Mouse (Mus musculus) limb, embryonic 13.5 days (tissue): ENCODE data around the gene Ing5. TPM values are rescaled to one million over a fixed set of nuclear protein-coding genes. Genes with fewer than 3 reads are reported as not detected.
"Not testable (repeated sequence)": the region's sequence is repeated elsewhere in the genome, so short reads cannot be mapped to it uniquely, and the experiment has no call there.

ENCODE experiments used
- ATAC-seq: fragments of 200-750 bp; cut with Nextera tagmentation; 2 replicates; pipeline ENCODE4 v1.8.0; 2017; ENCODE audit warnings: low read depth, moderate number of reproducible peaks, moderate TSS enrichment; ENCODE audit not compliant: low FRiP score
- H3K27ac ChIP-seq: fragments of 300-500 bp; sonication (generic); 2 replicates; pipeline ENCODE4 v1.5.1; 2015; ENCODE audit warnings: inconsistent platforms, mild to moderate bottlenecking, moderate library complexity
- H3K27me3 ChIP-seq: fragments of 300-500 bp; sonication (generic); 2 replicates; pipeline ENCODE4 v1.6.1; 2015; ENCODE audit warnings: mild to moderate bottlenecking, inconsistent platforms
- H3K36me3 ChIP-seq: fragments of 300-500 bp; sonication (generic); 2 replicates; pipeline ENCODE4 v1.6.1; 2015; ENCODE audit warnings: inconsistent platforms, mild to moderate bottlenecking, moderate library complexity
- H3K4me1 ChIP-seq: fragments of 300-500 bp; sonication (generic); 2 replicates; pipeline ENCODE4 v1.6.1; 2015; ENCODE audit warnings: inconsistent platforms
- H3K4me2 ChIP-seq: fragments of 300-500 bp; sonication (generic); replicated peaks from 2 replicates; pipeline ENCODE4 v1.6.1; 2015; ENCODE audit warnings: inconsistent platforms, mild to moderate bottlenecking, moderate library complexity
- H3K4me3 ChIP-seq: fragments of 300-500 bp; sonication (generic); 2 replicates; pipeline ENCODE4 v1.5.1; 2015; ENCODE audit warnings: moderate library complexity, mild to moderate bottlenecking, inconsistent platforms
- H3K9ac ChIP-seq: fragments of 300-500 bp; sonication (generic); 2 replicates; pipeline ENCODE4 v1.6.1; 2015; ENCODE audit warnings: mild to moderate bottlenecking, inconsistent platforms
- H3K9me3 ChIP-seq: fragments of 300-500 bp; sonication (generic); 2 replicates; pipeline ENCODE4 v1.6.1; 2016; ENCODE audit warnings: inconsistent platforms
- WGBS: fragments of 180-500 bp; shearing (Covaris S2); methylation state at CpG from one replicate; pipeline ENCODE4 v1.1.7; 2015; 5-methylcytosine and 5-hydroxymethylcytosine counted together
- polyA plus RNA-seq: library from polyadenylated mRNA; unstranded; fragments of >200 nt; fragmentation: Nextera tagmentation; extraction: Ambion mirVana; gene quantifications from 2 replicates; pipeline ENCODE4 v1.2.1, GENCODE M21; 2015

Ing5 gene
- polyA plus RNA-seq, 1 experiment from 2014 or later, result 15.6 TPM

DNA sequence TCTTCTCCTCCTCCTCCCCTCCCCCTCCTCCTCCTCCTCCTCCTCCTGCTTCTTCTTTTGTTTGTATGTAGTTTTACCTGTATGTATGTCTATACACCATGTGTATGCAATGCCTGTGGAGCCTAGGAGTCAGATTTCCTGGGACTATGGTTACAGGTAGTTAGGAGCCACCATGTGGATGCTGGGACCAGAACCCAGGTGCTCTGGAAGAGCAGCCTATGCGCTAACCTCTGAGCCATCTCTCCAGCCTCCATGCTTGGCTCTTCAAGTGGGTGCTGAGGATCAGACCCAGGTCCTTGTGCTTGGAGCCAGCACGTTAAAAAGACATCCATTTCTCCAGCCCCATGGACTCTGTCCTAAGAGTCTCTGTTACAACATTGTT lies 32.8 kb downstream of the Ing5 start:
- Histone ChIP-seq H3K36me3 (peaks cover 27% of the 10 kb centered on the region), H3K9me3 (no peaks in the 10 kb centered on the region), H3K4me1 (no peaks in the 10 kb centered on the region), H3K4me2 (no peak overlapping the region), H3K27me3 (no peaks in the 10 kb centered on the region), H3K4me3 (no peak overlapping the region), H3K9ac (no peak overlapping the region), H3K27ac (no peak overlapping the region)
- ATAC-seq, result no peak
- WGBS, result 92% methylated on average over 2 of the region's 2 CpGs

DNA sequence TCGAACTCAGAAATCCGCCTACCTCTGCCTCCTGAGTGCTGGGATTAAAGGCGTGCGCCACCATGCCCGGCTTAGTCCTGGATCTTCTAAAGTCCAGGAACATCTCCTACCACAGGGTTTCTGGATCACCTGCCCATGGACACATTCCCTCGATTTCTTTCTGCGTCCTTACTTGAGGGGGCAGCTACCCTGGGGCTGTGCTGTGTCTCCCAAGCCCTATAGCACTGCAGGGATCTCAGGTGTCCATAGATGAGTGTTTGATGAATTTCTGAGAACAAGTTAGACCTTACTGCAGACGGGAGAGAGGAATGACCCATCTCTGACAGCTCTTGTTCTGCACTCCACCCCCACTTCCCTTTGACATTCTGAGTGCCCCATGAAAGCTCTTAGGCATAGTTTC lies 33.6 kb downstream of the Ing5 start:
- no peaks in the 10 kb centered on the region for H3K9me3 ChIP-seq
- H3K4me3 ChIP-seq, result no peak overlapping the region
- H3K4me1 ChIP-seq, result no peaks in the 10 kb centered on the region
- H3K27ac ChIP-seq, result no peak overlapping the region
- no peak for ATAC-seq
- no peaks in the 10 kb centered on the region for H3K27me3 ChIP-seq
- H3K4me2 ChIP-seq, result no peak overlapping the region
- 93% methylated on average over 8 of the region's 8 CpGs for WGBS
- H3K36me3 ChIP-seq, result peaks cover 27% of the 10 kb centered on the region
- H3K9ac ChIP-seq, result no peak overlapping the region

DNA sequence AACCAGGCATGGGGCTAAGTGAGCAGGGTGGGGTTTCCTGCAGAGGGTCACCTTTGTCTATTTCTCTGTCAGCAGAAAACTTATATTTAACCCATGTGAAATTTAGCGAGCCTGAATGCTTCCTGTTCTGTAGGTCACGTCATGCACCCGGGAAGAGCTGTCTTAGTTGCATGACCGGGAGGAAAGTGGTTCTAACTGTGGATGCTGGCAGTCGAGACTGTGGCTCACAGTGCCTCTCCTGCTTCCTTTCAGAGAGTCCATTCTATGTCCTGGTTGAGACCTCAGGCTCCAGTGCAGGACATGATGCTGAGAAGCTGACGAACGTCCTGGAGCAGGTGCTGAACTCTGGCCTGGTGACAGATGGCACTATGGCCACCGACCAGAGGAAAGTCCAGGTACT lies 34.8 kb downstream of the Ing5 start:
- not testable (repeated sequence) for H3K27me3 ChIP-seq, H3K4me3 ChIP-seq, H3K9ac ChIP-seq, ATAC-seq, H3K27ac ChIP-seq, H3K9me3 ChIP-seq, H3K4me2 ChIP-seq, H3K4me1 ChIP-seq
- peaks cover 27% of the 10 kb centered on the region for H3K36me3 ChIP-seq
- 91% methylated on average over 8 of the region's 8 CpGs for WGBS

DNA sequence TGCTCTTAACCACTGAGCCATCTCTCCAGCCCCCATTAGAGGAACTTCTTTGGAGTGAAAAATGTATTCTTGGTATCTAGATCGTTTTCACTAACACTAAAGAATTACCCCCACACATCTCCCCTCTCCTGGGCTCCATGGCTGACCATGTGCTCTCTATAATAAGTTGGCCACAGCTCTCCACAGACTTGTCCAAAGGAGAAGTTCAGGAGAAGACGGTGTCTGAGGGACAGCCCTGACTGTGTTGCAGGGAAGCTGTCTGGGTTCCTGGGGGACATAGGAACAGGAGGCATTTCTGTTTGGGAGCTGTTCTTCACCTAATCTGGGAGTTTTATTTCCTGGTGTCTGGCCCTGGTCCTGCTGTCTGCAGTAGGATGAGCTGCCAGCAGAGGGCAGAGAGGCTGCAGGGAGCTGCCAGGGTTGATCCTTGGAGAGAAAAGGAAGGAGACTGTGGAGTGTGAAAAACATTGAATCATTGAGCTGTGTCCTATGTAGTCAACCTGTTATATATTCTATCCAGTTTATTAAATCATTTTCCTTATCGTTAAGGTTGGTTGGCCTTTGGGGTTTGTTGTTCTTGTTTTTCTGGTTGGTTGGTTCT lies 42.1 kb downstream of the Ing5 start:
- H3K4me3 ChIP-seq, H3K36me3 ChIP-seq, H3K4me1 ChIP-seq, H3K27ac ChIP-seq, H3K9ac ChIP-seq, H3K4me2 ChIP-seq, H3K9me3 ChIP-seq, H3K27me3 ChIP-seq, ATAC-seq: not testable (repeated sequence)
- 74% methylated on average over 3 of the region's 3 CpGs for WGBS

GRCm38 (mm10) chr1:93855790-93856189 lies 52.0 kb downstream of the Ing5 start:
- H3K36me3 ChIP-seq, H3K9ac ChIP-seq, H3K27ac ChIP-seq, ATAC-seq, H3K4me2 ChIP-seq, H3K27me3 ChIP-seq, H3K4me3 ChIP-seq, H3K4me1 ChIP-seq, H3K9me3 ChIP-seq: not testable (repeated sequence)
- 75% methylated on average over 4 of the region's 4 CpGs for WGBS

DNA sequence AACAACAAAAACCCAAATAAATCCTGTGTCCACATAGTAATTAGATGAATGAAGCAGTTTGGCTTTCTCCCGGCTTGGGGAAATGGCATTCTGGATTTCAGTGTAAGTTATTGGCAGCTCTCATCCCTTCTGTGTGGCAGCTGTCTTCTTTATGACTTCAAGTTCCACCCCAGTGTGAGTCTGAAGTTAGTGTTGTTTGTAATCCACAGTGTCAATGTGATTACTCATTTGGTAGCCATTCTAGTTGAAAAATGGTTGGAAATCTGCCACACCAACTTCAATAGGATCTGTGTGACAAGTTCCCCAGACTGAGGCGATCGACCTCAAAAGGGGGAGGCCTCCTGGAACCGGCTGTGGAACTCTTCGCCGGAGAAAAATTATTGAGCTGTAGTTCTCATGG lies 53.6 kb downstream of the Ing5 start:
- no peaks in the 10 kb centered on the region for H3K27me3 ChIP-seq
- no peak for ATAC-seq
- no peak overlapping the region for H3K9ac ChIP-seq
- no peaks in the 10 kb centered on the region for H3K36me3 ChIP-seq
- no peaks in the 10 kb centered on the region for H3K4me1 ChIP-seq
- no peak overlapping the region for H3K27ac ChIP-seq
- 81% methylated on average over 6 of the region's 6 CpGs for WGBS
- H3K4me2 ChIP-seq, result no peak overlapping the region
- no peak overlapping the region for H3K4me3 ChIP-seq
- H3K9me3 ChIP-seq, result no peaks in the 10 kb centered on the region

GRCm38 (mm10) chr1:93857991-93858390 lies 54.2 kb downstream of the Ing5 start:
- Histone ChIP-seq H3K9ac (no peak overlapping the region), H3K9me3 (no peaks in the 10 kb centered on the region), H3K4me2 (no peak overlapping the region), H3K36me3 (no peaks in the 10 kb centered on the region), H3K27me3 (no peaks in the 10 kb centered on the region), H3K4me3 (no peak overlapping the region), H3K4me1 (no peaks in the 10 kb centered on the region), H3K27ac (no peak overlapping the region)
- no peak for ATAC-seq
- 93% methylated on average over 3 of the region's 3 CpGs for WGBS

- no peaks in the 10 kb centered on the region for H3K9me3 ChIP-seq
- H3K4me3 ChIP-seq, result no peak overlapping the region
- H3K9ac ChIP-seq, result no peak overlapping the region
- ATAC-seq, result no peak
- no peak overlapping the region for H3K4me2 ChIP-seq
- no peaks in the 10 kb centered on the region for H3K27me3 ChIP-seq
- H3K4me1 ChIP-seq, result no peaks in the 10 kb centered on the region
- no peak overlapping the region for H3K27ac ChIP-seq
- H3K36me3 ChIP-seq, result no peaks in the 10 kb centered on the region
Measured at GRCm38 (mm10) chr1:93859619-93860018, 55.9 kb downstream of the Ing5 start.

GRCm38 (mm10) chr1:93861048-93861447 lies 57.3 kb downstream of the Ing5 start, which contains the start of gene Gal3st2:
Gene Gal3st2, plus strand, starts transcription at chr1:93861306.
- H3K4me1 ChIP-seq, H3K36me3 ChIP-seq, H3K9me3 ChIP-seq, ATAC-seq, H3K27ac ChIP-seq, H3K27me3 ChIP-seq, H3K9ac ChIP-seq, H3K4me2 ChIP-seq, H3K4me3 ChIP-seq: not testable (repeated sequence)
- 62% methylated on average over 2 of the region's 2 CpGs for WGBS

Other genes with a start within 250 kb of the Ing5 start
- 200 and 212 TPM in 2 replicates for gene Stk25, start 145.3 kb upstream of the Ing5 start, polyA plus RNA-seq
- 25.5 and 26.5 TPM in 2 replicates for gene Bok, start 118.3 kb upstream of the Ing5 start, polyA plus RNA-seq
- gene Atg4b, start 52.5 kb upstream of the Ing5 start, polyA plus RNA-seq, result 88.0 and 99.4 TPM in 2 replicates
- gene Thap4, start 49.1 kb upstream of the Ing5 start, polyA plus RNA-seq, result 54.4 and 55.2 TPM in 2 replicates
- 251 and 255 TPM in 2 replicates for gene Dtymk, start 2.0 kb upstream of the Ing5 start, polyA plus RNA-seq
- gene D2hgdh, start 20.9 kb downstream of the Ing5 start, polyA plus RNA-seq, result 17.3 and 18.4 TPM in 2 replicates
- gene Gal3st2, start 57.3 kb downstream of the Ing5 start, polyA plus RNA-seq, result 0.17 TPM in 1 of 2 replicates, not detected in the other
- gene Gal3st2b, start 114.3 kb downstream of the Ing5 start, polyA plus RNA-seq, result 0.13 TPM in 1 of 2 replicates, not detected in the other
- not detected in 2 replicates for gene Gal3st2c, start 186.5 kb downstream of the Ing5 start, polyA plus RNA-seq
- not detected in 2 replicates for gene Neu4, start 216.5 kb downstream of the Ing5 start, polyA plus RNA-seq
- gene Pdcd1, start 248.6 kb downstream of the Ing5 start, polyA plus RNA-seq, result 0.14 and 0.22 TPM in 2 replicates